Mouse (Mus musculus) heart, adult 2 months (tissue): ENCODE measurements around the gene Tbx6.

Experiments
- CTCF ChIP-seq: fragments of 200-600 bp; IDR thresholded peaks from 2 replicates; pipeline ENCODE4 v1.8.1; 2022; ENCODE audit warnings: antibody characterized with exemption, mild to moderate bottlenecking, moderate library complexity
- EP300 ChIP-seq: fragments of 200-500 bp; IDR thresholded peaks from 2 replicates; pipeline ENCODE4 v1.6.1; 2011; ENCODE audit warnings: low read depth, low read length, control low read depth; ENCODE audit not compliant: insufficient read depth
- POLR2A ChIP-seq: fragments of 200-500 bp; IDR thresholded peaks from 2 replicates; pipeline ENCODE4 v1.6.1; 2011; ENCODE audit warnings: mild to moderate bottlenecking, low read depth, low read length, control low read depth; ENCODE audit not compliant: insufficient read depth

GRCm38 (mm10) chr7:126778147-126778546 lies 3.1 kb upstream of the Tbx6 start:
- TF ChIP-seq POLR2A: no peak
- TF ChIP-seq EP300: no peak
- TF ChIP-seq CTCF: no peak
